Mouse (Mus musculus): Measurements from ENCODE around the gene Rasa4. TPM values are rescaled to one million over a fixed set of nuclear protein-coding genes. Genes with fewer than 3 reads are reported as not detected.
A peak's percentile ranks its signal among the peaks of the same experiment; 100 is the strongest.
"Not testable (repeated sequence)": the region's sequence is repeated elsewhere in the genome, so short reads cannot be mapped to it uniquely, and the experiment has no call there.

Gene Rasa4
- total RNA-seq, 2 experiments from 2014 or later, result 5.5 to 6.3 TPM

DNA sequence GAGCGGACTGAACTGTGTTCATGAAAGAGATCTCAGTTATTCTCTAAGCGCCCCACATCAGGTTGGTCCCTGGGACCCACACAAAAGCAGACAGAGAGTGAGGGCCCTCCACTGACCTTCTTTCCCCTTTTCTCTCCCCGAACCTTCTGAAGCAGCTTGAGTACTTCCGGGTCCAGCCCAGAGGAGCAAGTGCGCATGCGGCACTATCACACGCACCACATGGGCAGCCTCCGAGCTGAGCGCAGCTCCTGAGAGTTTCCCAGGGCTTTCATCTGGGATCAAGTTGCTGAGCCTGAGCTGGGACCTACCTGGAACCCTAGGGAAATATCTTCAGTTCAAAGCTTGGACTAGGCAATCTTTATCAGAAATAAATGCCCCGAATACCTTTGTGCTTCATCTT lies 19.8 kb upstream of the Rasa4 start:
- DNase-seq, result no peak
- intact Hi-C loops (cut with DNase I), result no loop called here

DNA sequence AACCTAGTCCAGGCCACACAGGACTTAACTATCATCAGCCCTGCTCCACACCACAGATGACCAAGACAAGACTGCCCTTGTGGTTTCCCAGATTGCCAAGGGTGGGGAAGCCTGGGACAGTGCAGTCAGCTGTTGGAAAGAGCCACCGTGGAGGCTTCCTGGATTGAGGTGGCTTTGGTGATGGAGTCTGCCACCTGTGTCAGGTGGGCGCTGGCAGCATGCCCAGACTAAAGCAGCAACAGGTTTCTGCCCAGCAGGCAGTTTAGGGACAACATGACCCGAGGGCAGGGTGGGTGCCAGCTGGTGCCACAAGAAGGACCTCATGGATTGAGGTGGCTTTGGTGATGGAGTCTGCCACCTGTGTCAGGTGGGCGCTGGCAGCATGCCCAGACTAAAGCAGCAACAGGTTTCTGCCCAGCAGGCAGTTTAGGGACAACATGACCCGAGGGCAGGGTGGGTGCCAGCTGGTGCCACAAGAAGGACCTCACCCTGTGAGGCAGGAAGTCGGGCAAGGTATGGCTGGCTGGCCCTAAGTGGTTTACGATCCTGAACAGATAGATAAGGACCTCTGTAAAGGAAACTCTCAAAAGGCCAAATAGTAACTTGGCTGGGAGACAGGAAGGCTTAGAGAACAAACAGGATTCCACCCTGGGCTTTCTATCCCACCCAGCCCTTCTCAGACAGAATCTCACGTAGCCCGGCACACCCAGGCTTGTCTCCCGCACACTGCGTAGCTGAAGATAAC lies 17.1 kb upstream of the Rasa4 start:
- DNase-seq; intact Hi-C loops (cut with DNase I): not testable (repeated sequence)

DNA sequence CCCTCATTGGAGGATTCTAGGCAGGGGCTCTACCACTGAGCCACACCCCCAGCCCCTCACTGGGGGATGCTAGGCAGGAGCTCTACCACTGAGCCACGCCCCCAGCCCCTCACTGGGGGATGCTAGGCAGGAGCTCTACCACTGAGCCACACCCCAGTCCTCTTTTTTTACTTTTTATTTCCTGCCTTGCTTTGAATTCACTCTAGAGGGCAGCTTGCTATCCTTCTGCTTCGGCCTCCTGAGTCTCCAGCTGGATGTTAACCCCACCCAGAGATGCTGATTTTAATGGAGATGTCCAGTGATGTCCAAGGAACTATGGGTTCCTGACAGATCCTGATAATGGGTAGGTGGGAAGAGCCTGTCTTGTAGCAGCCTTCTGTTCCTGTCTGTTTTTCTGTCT lies 14.3 kb upstream of the Rasa4 start:
- intact Hi-C loops (cut with DNase I), result no loop called here
- DNase-seq, result no peak

DNA sequence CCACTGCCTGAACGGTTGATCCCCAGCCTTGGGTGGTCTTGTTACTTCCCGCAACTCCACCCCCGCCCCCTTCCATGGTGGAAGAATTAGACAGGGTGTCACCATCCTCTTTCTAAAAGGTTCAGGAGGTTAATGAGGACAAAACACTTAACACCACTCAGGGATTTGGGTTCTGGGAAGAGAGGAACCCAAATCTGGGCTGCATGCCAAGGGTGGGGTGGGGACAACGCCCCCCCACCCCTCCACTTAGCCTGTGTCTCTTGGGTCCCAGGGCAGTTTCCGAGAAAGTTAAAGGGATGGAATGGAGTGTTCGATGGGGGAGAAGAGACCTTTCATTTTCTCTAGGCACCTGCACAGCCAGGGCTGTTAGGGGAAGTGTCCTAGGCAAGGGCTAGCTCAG lies 10.7 kb upstream of the Rasa4 start:
- peak in 1 of 2 experiments; percentile 25 for DNase-seq
- intact Hi-C loops (cut with DNase I), result no loop called here

DNA sequence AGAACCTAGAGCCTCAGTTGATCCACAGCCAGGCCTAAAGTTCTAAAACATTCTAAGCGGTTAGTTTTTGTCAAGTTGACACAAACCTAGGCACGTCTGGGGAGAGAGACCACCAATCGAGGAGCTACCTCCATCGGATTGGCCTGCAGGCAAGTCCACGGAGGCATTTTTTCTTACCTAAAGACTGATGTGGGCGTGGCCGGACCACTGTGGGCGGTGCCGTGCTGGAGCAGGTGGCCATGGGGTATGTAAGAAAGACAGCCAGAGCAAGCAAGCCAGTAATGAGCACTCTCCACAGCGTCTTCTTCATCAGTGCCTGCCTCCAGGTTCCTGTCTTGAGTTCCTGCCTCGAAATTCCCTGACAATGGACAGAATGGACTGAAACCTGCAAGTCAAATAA lies 10.2 kb upstream of the Rasa4 start:
- DNase-seq, result no peak
- intact Hi-C loops (cut with DNase I), result no loop called here

DNA sequence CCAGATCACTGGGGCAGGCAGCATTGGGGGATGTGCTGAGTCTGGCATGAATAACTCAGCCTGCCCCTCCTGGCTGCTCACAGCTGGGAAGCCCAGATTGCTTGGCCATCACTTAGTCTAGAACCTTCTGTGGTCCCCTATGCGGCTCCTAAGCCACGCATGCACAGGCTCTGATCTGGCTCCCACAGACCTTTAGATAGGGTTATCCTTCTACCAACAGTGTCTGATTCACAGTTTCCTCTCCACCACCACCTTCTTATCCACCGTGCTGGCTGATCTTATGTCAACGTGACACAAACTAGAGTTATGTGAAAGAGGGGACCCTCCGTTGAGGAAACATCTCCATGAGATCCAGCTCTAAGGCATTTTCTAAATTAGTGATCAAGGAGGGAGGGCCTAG lies 8.6 kb upstream of the Rasa4 start:
- no peak for DNase-seq
- intact Hi-C loops (cut with DNase I), result no loop called here

DNA sequence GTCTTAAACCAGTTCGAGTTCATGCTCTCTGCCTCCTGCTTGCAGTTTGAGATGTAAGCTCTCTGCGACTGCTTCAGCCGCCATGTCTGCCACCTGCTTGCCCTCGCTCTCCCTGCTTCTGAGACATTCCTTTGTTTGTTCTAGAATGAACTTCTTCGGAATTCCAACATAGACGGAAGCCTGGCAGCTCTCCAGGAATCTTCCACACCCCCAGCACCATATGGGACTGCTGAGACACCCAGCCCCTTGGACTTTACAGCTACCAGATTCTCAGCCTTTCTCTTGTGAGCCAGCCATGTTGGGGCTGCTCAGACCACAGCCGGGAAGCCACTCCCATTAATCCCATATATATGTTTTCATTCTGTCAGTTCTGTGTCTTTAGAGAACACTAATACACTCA lies 7.4 kb upstream of the Rasa4 start:
- peak in 1 of 2 experiments; percentile 31 for DNase-seq
- intact Hi-C loops (cut with DNase I), result no loop called here

DNA sequence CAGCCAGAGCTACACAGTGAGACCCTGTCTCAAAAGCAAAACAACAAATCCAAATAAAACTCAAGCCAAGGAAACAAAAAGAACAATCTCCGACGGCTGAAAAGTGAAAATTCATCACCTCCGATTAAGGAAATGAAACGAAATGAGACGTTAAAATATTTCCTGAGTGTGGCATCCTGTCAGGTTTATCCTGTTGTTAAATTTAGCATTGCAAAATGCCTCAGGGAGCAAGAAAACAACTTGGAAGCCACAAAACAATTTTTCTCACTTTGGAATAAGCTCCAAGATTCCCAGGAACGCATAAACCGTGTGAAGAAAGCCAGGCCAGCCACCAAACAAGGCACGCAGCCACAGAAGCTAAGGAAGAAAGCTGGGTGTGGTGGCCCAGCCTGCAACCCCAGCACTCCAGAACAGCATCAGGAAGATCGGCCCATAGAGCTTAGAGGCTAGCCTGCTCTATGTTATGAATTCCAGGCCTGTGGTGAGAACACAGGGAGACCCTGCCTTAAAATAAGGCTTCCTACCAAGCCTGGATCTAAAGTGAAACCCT lies 6.6 kb upstream of the Rasa4 start:
- DNase-seq, result peak; percentile 32 to 33
- intact Hi-C loops (cut with DNase I), result no loop called here

DNA sequence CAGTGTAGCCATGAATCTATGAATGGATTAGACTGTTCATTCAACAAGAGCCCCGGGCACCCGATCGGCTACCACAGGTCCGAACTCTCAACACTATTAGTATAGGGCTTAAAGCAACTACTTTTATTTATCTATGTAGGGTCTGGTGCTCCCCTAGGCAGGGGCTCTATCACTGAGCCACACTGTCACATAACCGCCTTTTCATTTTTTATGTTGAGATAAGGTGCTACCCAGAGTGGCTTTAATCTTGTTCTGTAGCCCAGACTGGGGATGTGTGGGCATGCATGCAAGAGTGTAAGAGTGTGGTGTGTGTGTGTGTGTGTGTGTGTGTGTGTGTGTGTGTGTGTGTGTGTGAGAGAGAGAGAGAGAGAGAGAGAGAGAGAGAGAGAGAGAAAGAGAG lies 5.6 kb upstream of the Rasa4 start:
- intact Hi-C loops (cut with DNase I), result no loop called here

DNA sequence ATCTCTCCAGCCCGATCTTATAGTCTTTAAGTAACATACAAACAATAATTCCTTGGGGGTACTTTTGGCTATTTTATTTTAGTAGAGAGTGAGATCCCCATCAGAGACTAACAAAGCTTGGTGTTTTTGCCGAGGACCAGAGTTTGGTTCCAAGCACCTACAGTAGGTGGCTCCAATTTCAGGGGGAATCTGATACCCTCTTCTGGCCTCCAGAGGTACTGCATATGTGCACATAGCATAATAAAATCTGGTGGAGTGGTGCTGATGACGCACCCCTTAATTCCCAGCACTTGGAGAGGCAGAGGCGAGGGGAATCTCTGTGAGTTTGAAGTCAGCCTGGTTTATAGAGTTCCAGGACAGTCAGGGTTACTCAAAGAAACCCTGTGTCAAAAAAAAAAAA lies 1.4 kb upstream of the Rasa4 start:
- intact Hi-C loops (cut with DNase I), result no loop called here
- DNase-seq, result no peak

More for the DNA sequence above, 5.6 kb upstream of the Rasa4 start:
- no peak for DNase-seq

DNA sequence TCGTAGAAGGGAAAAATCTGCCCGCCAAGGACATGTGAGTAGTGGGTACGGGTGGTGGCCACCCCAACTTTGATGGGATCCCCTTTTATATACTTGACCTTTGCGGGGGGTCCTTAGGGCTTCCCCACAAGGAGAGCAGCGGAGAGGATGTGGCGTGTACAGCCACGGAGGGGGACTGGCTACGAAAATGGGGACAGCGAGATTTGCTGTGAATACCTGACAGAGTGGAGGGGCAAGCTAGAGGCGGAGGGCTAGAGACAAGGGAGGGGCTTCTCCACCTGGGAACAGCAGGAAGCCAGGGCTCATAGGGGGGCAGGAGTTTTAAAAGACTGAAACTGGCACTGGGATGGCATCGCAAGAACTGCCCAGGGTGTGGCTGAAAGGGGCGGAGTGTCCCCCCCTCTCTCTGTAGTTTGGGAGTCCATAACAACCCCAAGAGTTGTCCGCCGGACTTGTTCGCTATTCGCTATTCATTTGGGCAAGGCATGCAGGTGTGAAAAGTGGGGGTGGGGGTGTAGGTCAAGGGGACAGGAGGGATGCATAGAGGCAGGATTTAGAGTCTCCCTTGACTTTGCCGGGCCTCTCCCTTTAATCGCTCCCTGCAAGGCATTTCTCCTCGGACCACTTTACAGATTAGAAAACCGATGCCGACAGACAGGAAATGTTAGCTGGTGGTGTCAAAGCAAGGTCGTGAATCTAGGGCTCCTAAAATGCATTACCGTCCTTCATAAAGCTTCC lies 597 bp downstream of the Rasa4 start:
- DNase-seq, result no peak
- intact Hi-C loops (cut with DNase I), result no loop called here

DNA sequence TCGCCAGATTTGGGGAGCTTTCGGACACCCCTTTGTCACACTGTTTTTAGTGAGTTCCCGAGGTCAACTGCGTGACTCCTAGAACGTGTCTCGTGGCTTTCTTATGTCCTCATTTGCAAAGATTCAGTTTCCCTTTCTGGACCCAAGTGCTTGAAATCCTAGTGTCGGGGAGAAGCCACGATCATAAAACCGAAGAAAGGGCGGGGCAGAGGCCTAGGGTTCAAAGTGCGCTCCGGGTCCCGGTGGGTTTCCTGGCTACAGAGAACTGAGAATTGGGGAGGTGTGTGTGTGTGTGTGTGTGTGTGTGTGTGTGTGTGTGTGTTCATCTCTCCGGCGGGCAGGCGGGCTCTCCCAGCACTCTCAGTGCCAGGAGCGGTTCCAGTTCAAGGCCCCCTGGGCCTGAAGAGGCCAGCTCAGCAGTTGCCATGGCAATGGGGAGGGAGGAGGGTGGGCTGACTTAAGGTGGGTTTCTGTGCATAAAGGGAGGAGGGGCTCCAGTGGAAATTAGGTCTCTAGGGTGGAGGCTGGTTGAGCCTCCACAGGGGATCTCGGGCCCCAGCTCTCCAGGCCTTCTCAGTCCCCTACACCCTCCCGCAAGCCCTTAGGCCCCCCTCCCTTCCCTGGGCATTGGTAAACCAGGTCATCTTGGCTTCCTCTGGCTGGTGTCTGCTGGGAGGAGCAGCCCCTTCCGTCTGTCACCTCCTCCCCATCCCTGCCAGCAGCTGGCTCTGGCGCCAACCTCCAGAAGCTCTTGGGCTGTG lies 1.4 kb downstream of the Rasa4 start:
- intact Hi-C loops (cut with DNase I), result no loop called here
- peak in 1 of 2 experiments; percentile 30 for DNase-seq

DNA sequence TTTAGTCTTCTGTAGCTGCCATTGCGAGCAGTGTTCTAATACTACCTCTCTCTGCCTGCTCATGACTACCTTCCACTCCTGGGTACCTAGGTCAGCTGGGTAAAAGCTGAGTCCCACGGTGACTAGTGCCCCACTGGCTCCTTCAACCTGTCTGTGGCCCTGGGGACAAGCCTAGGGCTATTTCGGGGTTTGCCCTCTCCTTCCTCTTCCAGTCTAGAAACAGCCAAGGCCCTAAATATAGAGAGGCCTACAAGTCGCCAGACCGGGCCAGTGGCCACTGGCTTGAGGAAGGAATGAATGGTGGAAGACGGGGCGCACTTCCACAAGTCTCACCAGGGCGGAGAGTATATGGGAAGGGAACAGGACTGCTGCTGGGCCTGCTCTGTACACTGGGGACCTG lies 2.6 kb downstream of the Rasa4 start:
- DNase-seq, result no peak
- intact Hi-C loops (cut with DNase I), result no loop called here

DNA sequence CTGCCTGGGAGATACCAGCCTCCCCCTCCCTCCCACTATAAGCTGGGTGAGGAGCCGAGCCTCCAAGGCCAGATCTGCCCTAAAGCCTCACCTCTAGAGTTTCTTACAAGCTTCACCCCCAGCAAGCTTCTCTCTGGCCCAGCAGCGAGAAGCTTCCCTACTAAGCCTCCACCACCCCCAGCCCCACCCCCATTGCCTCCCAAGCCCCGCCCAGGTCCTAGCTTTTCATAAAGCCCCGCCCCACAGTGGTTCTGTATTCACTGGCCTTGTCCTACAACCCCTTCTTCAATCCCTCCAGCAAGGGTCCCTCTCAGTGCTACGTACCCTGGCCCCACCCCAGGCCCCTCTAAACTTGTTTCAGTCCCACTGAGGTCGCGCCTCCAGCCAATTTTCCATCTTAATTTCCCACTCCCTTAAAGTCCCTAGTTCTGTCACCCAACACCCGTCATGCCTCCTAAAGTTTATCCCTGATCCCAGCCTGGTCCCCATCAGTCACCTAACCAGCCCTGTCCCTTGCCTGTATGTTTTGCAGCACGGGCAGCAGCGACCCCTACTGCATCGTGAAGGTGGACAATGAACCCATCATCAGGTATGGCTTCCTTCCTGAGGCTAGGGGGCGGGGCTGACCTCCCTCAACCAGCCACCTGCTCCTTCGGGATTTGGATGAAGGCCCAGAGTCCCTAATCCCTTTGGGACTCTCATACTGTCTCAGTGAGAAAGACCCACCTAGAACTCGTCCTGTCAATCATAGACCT lies 5.3 kb downstream of the Rasa4 start:
- peak in 1 of 2 experiments; percentile 14 for DNase-seq
- intact Hi-C loops (cut with DNase I), result loop anchor here (1.0 kb wide), 1 partner anchor 43 kb away; no protein-coding TSS in a partner anchor

DNA sequence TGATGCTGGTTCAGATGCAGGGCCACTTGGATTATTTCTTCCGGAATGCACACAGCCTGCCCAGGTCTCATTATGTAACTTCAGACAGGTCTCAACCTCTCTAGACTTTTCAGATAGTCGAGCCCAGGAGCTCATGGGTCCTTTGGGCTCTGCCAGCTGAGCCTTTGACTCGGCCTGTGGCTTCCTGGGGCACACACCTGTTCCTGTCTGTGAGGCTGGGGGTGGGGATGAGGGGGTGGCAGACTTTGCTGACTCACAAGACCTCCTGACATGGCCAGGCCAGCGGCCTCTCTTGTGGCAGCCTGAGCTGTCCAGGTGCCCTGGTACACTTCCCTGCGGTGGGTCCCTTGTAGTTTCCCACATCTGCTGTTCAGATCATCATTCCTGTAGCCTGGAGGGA lies 8.2 kb downstream of the Rasa4 start:
- intact Hi-C loops (cut with DNase I), result no loop called here
- no peak for DNase-seq

DNA sequence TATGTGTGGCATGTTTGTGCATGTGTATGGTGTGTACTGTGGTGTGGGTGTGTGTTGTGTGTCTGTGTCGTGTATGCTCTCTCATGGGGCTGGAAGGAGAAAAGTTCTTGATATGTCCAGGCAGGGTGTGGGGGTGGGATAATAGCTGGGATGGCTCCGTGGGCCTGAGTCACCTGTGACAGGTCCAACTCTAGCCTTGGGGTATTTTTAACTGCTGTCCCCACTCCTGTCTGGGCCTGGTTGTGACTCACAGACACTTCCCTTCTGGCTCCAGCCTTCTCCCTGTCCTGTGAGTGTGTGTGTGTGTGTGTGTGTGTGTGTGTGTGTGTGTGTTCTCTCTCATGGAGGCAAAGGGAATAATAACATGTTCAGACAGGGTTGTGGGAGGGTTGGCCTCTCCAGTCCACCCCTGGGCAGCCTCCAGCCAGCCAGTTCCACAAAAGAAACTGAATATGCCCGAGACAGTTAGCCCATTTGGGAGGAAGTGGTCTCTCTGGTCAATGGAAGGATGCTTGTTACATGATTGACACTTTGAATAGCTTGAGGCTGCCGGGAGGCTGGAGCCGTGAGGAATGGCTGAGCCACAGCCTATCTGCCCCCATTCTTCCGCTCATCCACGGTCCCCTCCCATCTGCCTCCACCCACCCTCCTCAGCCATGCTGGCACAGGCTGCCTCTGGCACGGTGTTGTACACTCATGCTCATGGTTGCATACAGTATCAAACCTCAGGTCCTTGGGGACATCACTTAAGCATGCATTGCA lies 10.7 kb downstream of the Rasa4 start:
- intact Hi-C loops (cut with DNase I), result no loop called here
- no peak for DNase-seq

DNA sequence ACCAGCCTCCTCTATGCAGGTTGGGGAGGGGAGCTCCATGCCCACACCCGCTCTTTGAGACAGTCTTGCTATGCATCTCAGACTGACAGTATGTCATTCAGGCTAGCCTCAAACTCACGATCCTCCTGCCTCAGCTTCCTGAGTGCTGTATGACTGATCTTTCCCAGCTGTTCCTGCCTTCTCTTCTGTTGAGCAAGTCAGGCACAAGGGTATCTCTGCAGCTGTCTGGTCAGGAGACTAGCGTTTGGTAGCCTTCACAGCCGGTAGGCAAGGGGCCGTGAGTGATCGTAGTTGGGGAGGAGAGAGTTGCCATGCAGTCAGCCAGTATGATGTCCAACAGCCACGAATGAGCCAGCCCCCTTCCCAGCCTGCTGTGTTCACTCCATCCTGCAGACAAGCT lies 11.4 kb downstream of the Rasa4 start:
- no peak for DNase-seq
- intact Hi-C loops (cut with DNase I), result no loop called here

DNA sequence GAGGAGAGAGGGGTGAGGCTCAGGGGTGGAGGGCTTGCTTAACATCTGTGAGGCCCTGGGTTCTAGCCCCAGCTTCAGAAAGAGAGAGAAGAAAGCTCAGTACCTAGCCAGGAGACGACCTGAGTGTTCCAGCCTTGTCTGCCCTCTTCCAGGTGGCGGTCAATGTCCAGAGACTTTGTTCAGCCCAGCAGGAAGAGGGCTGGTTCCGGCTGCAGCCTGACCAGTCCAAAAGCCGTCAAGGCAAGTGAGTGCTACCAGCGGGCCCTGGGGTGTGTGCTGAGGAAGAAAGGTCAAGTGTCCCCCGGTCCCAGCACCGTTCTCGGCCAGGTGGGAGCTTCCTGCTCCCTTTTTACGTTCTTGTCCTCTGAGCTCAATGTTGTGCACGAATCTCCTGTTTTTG lies 14.8 kb downstream of the Rasa4 start:
- intact Hi-C loops (cut with DNase I), result no loop called here
- no peak for DNase-seq

DNA sequence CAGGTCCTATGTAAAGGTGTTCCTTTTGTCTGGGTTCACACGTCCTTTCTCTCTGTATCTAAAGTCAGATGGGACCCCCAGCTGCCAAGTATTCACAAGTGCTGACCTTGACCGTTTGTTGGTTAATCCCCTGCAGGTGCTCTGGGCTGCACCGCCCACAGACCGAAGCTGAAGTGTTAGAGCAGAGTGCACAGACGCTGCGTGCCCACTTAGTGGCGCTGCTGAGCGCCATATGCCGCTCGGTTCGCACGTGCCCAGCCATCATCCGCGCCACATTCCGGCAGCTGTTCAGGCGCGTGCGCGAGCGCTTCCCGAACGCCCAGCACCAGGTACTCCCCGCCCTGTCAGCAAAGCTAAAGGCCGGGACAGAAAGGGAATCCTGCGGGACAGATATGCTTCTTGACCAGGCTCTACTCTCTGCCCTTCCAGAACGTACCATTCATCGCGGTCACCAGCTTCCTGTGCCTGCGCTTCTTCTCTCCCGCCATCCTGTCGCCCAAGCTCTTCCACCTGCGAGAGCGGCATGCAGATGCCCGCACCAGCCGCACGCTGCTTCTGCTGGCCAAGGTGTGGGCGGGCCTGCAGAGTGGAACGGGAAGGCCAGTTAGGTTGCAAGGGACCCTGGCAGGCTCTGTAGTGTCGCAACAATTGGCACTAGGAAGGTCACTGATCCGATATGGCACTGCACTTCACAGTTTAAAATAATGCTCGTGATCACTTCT lies 18.5 kb downstream of the Rasa4 start:
- peak; percentile 71 to 77 for DNase-seq
- intact Hi-C loops (cut with DNase I), result loop anchor here (2.0 kb wide), 1 partner anchor 85 kb away; no protein-coding TSS in a partner anchor
